Mouse (Mus musculus): Measurements from ENCODE around the gene Cep104.

Cep104 gene

GRCm38 (mm10) chr4:153974431-153975291, at the start of gene Cep104, which contains the start of gene Dffb:
TSS of gene Cep104 (plus strand) at chr4:153975194.
TSS of gene Dffb (minus strand) at chr4:153975126.
- DNase-seq (ENCODE audit: extremely low spot score, low read depth, low spot score): peak; percentile 79

- no peak for DNase-seq (ENCODE audit: extremely low spot score, low read depth, low spot score)
Observed at GRCm38 (mm10) chr4:153928772-153929299, 46.2 kb upstream of the Cep104 start.

GRCm38 (mm10) chr4:153929425-153929824, 45.6 kb upstream of the Cep104 start:
- no peak for DNase-seq (ENCODE audit: extremely low spot score, low read depth, low spot score)

- no peak for DNase-seq (ENCODE audit: extremely low spot score, low read depth, low spot score)
Observed at GRCm38 (mm10) chr4:153929921-153930320, 45.1 kb upstream of the Cep104 start.

GRCm38 (mm10) chr4:153943243-153943642, 31.8 kb upstream of the Cep104 start:
- no peak for DNase-seq (ENCODE audit: extremely low spot score, low read depth, low spot score)

- DNase-seq (ENCODE audit: extremely low spot score, low read depth, low spot score): no peak
Observed at GRCm38 (mm10) chr4:153944261-153944660, 30.7 kb upstream of the Cep104 start.

- no peak for DNase-seq (ENCODE audit: extremely low spot score, low read depth, low spot score)
Observed at GRCm38 (mm10) chr4:153945741-153946140, 29.3 kb upstream of the Cep104 start.

GRCm38 (mm10) chr4:153950372-153950771, 24.6 kb upstream of the Cep104 start:
- DNase-seq (ENCODE audit: extremely low spot score, low read depth, low spot score): no peak

- no peak for DNase-seq (ENCODE audit: extremely low spot score, low read depth, low spot score)
Observed at GRCm38 (mm10) chr4:153951150-153951549, 23.8 kb upstream of the Cep104 start.

- DNase-seq (ENCODE audit: extremely low spot score, low read depth, low spot score): no peak
Observed at GRCm38 (mm10) chr4:153951692-153952091, 23.3 kb upstream of the Cep104 start.

GRCm38 (mm10) chr4:153955651-153956050, 19.3 kb upstream of the Cep104 start:
- DNase-seq (ENCODE audit: extremely low spot score, low read depth, low spot score): no peak

GRCm38 (mm10) chr4:153956569-153957405, 18.2 kb upstream of the Cep104 start, which contains the start of gene A430005L14Rik:
TSS of gene A430005L14Rik (plus strand) at chr4:153957237.
- peak; percentile 85 for DNase-seq (ENCODE audit: extremely low spot score, low read depth, low spot score)

GRCm38 (mm10) chr4:153957444-153958250, 17.3 kb upstream of the Cep104 start:
- DNase-seq (ENCODE audit: extremely low spot score, low read depth, low spot score): no peak

- DNase-seq (ENCODE audit: extremely low spot score, low read depth, low spot score): no peak
Observed at GRCm38 (mm10) chr4:153962631-153963030, 12.4 kb upstream of the Cep104 start.

- DNase-seq (ENCODE audit: extremely low spot score, low read depth, low spot score): no peak
Observed at GRCm38 (mm10) chr4:153966651-153967050, 8.3 kb upstream of the Cep104 start.

- DNase-seq (ENCODE audit: extremely low spot score, low read depth, low spot score): no peak
Observed at GRCm38 (mm10) chr4:153967556-153967955, 7.4 kb upstream of the Cep104 start.

GRCm38 (mm10) chr4:153968063-153968462, 6.9 kb upstream of the Cep104 start:
- no peak for DNase-seq (ENCODE audit: extremely low spot score, low read depth, low spot score)

- no peak for DNase-seq (ENCODE audit: extremely low spot score, low read depth, low spot score)
Observed at GRCm38 (mm10) chr4:153975292-153975662, 283 bp downstream of the Cep104 start.

- no peak for DNase-seq (ENCODE audit: extremely low spot score, low read depth, low spot score)
Observed at GRCm38 (mm10) chr4:153975768-153976167, 774 bp downstream of the Cep104 start.

GRCm38 (mm10) chr4:153979243-153979642, 4.2 kb downstream of the Cep104 start:
- no peak for DNase-seq (ENCODE audit: extremely low spot score, low read depth, low spot score)

GRCm38 (mm10) chr4:153980470-153980869, 5.5 kb downstream of the Cep104 start:
- DNase-seq (ENCODE audit: extremely low spot score, low read depth, low spot score): no peak
